Mouse (Mus musculus) limb, embryonic 15.5 days (tissue): ENCODE data around the gene Ncf4. TPM values are rescaled to one million over a fixed set of nuclear protein-coding genes. Genes with fewer than 3 reads are reported as not detected.
"Not testable (repeated sequence)": the region's sequence is repeated elsewhere in the genome, so short reads cannot be mapped to it uniquely, and the experiment has no call there.

Source experiments
- ATAC-seq: fragments of 200-750 bp; cut with Nextera tagmentation; 2 replicates; pipeline ENCODE4 v1.8.0; 2017; ENCODE audit warnings: low read depth, moderate TSS enrichment; ENCODE audit not compliant: insufficient number of reproducible peaks, low FRiP score, low TSS enrichment
- H3K27ac ChIP-seq: fragments of 300-500 bp; sonication (generic); 2 replicates; pipeline ENCODE4 v1.5.1; 2015; ENCODE audit warnings: moderate library complexity, mild to moderate bottlenecking, inconsistent platforms
- H3K27me3 ChIP-seq: fragments of 300-500 bp; sonication (generic); 2 replicates; pipeline ENCODE4 v1.6.1; 2015; ENCODE audit warnings: inconsistent platforms
- H3K36me3 ChIP-seq: fragments of 300-500 bp; sonication (generic); 2 replicates; pipeline ENCODE4 v1.6.1; 2015; ENCODE audit warnings: inconsistent platforms
- H3K4me1 ChIP-seq: fragments of 300-500 bp; sonication (generic); 2 replicates; pipeline ENCODE4 v1.6.1; 2015; ENCODE audit warnings: inconsistent platforms
- H3K4me2 ChIP-seq: fragments of 300-500 bp; sonication (generic); 2 replicates; pipeline ENCODE4 v1.6.1; 2015; ENCODE audit warnings: mild to moderate bottlenecking, inconsistent platforms
- H3K4me3 ChIP-seq: fragments of 300-500 bp; sonication (generic); 2 replicates; pipeline ENCODE4 v1.5.1; 2015; ENCODE audit warnings: mild to moderate bottlenecking, inconsistent platforms
- H3K9ac ChIP-seq: fragments of 300-500 bp; sonication (generic); 2 replicates; pipeline ENCODE4 v1.6.1; 2015; ENCODE audit warnings: inconsistent platforms
- H3K9me3 ChIP-seq: fragments of 300-500 bp; sonication (generic); 2 replicates; pipeline ENCODE4 v1.6.1; 2016; ENCODE audit warnings: inconsistent platforms
- WGBS: fragments of 180-500 bp; shearing (Covaris S2); methylation state at CpG from one replicate; pipeline ENCODE4 v1.1.7; 2015; 5-methylcytosine and 5-hydroxymethylcytosine counted together
- polyA plus RNA-seq: library from polyadenylated mRNA; unstranded; fragments of >200 nt; fragmentation: Nextera tagmentation; extraction: Ambion mirVana; gene quantifications from 2 replicates; pipeline ENCODE4 v1.2.1, GENCODE M21; 2015

Gene Ncf4
- polyA plus RNA-seq, 1 experiment from 2014 or later = 3.2 TPM

GRCm38 (mm10) chr15:78257326-78258050 is 12.9 kb downstream of the Ncf4 start:
- 35% methylated on average over 7 of the region's 7 CpGs for WGBS
- no peak for ATAC-seq

DNA sequence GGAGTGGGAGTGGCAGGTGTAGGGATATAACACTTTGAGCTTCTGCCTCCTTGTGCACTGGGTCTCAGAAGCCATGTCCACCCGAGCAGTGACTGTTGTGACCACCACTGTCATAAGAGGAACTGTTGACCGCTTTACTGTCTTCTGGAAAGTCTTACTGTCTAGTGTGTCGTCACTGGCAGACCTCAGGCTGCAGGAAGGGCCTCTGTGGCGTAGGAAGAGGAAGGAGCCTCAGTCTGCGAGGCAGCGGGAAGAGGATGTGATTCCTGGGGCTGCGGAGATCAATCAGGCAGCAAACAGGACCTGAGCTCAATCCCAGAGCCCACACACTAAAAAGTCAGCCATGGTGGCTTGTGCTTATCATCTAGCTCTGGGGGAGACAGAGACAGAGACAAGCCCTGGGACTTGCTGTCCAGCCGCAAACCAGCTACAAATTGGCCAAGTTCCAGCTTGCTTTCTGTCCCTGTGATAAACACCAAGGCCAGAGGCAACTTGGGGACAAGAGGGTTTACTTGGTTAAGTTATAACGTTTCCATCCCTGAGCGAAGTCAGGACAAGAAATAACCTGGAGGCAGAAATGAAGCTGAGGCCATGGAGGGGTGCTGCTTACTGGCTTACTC is 13.8 kb downstream of the Ncf4 start:
- H3K9ac ChIP-seq = no peak overlapping the region
- H3K27me3 ChIP-seq = peaks cover 23% of the 10 kb centered on the region
- WGBS = 74% methylated on average over 10 of the region's 10 CpGs
- H3K4me3 ChIP-seq = no peak overlapping the region
- H3K36me3 ChIP-seq = no peaks in the 10 kb centered on the region
- H3K4me2 ChIP-seq = no peak overlapping the region
- no peak overlapping the region for H3K27ac ChIP-seq
- no peak for ATAC-seq
- no peaks in the 10 kb centered on the region for H3K4me1 ChIP-seq
- no peaks in the 10 kb centered on the region for H3K9me3 ChIP-seq

More at GRCm38 (mm10) chr15:78257326-78258050, 12.9 kb downstream of the Ncf4 start:
- Histone ChIP-seq H3K4me1 (no peaks in the 10 kb centered on the region), H3K27me3 (peaks cover 26% of the 10 kb centered on the region), H3K9me3 (no peaks in the 10 kb centered on the region), H3K9ac (no peak overlapping the region), H3K4me3 (no peak overlapping the region), H3K36me3 (no peaks in the 10 kb centered on the region), H3K27ac (no peak overlapping the region), H3K4me2 (no peak overlapping the region)

DNA sequence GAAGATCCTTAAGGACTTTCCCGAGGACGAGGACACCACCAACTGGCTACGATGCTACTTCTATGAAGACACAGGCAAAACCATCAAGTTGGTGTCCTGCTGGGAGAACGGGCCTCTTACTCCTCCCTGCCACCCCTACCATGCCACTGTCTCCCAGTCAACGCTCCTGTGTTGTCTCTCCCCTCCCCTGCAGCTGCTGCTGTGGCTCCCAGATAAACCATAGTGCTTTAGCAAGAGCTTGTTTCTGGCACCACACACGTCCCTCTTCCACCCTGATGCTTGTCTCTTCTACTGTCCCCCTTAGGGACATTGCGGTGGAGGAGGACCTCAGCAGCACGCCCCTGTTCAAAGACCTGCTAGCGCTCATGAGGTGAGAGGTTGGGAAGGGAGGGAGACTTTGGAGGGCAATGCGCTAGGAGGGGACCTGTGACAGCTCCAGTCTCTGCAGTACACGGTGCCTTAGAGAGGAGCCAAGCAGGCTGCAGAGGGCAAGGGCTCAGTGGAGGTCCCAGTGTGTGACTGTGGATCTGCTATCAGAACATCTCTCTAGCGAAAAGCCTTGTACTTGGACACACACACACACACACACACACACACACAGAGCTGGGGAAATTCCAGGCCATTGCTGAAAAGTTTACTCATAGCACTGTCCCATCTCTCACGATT is 16.2 kb downstream of the Ncf4 start:
- Histone ChIP-seq H3K27ac (no peak overlapping the region), H3K4me2 (no peak overlapping the region), H3K4me1 (no peaks in the 10 kb centered on the region), H3K4me3 (no peak overlapping the region), H3K9ac (no peak overlapping the region), H3K36me3 (no peaks in the 10 kb centered on the region), H3K9me3 (no peaks in the 10 kb centered on the region), H3K27me3 (0 out of 2 replicates have a peak, but pooled peaks cover under 1% of the 10 kb centered on the region)
- WGBS = 61% methylated on average over 13 of the region's 13 CpGs
- ATAC-seq = no peak

DNA sequence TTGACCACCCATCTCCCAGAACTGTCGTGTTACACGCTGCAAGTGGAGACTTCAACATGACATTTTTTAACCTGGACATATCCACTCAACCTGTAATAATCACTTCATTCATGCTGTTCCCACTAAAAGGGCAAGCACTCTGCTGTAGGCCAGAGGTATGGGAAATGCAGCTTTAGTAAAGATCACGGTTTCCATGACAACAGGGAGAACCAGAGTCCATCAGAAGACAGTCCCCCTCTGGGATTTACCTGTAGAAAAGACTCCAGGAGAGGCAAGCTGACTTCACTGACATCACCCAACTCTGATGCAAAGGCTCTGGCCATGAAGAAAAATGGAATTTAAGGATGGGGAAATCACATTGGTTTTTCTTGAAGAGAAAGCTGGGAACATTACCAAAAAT is 18.7 kb downstream of the Ncf4 start:
- H3K4me2 ChIP-seq = no peak overlapping the region
- no peaks in the 10 kb centered on the region for H3K36me3 ChIP-seq
- no peaks in the 10 kb centered on the region for H3K27me3 ChIP-seq
- ATAC-seq = no peak
- H3K4me1 ChIP-seq = no peaks in the 10 kb centered on the region
- H3K4me3 ChIP-seq = no peak overlapping the region
- H3K9me3 ChIP-seq = no peaks in the 10 kb centered on the region
- WGBS = 71% methylated on average over 3 of the region's 3 CpGs
- H3K27ac ChIP-seq = no peak overlapping the region
- H3K9ac ChIP-seq = no peak overlapping the region

GRCm38 (mm10) chr15:78267441-78267840 is 22.8 kb downstream of the Ncf4 start:
- H3K4me3 ChIP-seq = no peak overlapping the region
- WGBS = 70% methylated on average over 10 of the region's 10 CpGs

GRCm38 (mm10) chr15:78267865-78268264 is 23.3 kb downstream of the Ncf4 start:
- no peak overlapping the region for H3K9ac ChIP-seq
- H3K9me3 ChIP-seq = no peaks in the 10 kb centered on the region
- no peaks in the 10 kb centered on the region for H3K4me1 ChIP-seq
- no peaks in the 10 kb centered on the region for H3K27me3 ChIP-seq
- H3K36me3 ChIP-seq = no peaks in the 10 kb centered on the region
- no peak for ATAC-seq
- 60% methylated on average over 4 of the region's 4 CpGs for WGBS
- no peak overlapping the region for H3K4me2 ChIP-seq
- H3K4me3 ChIP-seq = no peak overlapping the region
- no peak overlapping the region for H3K27ac ChIP-seq

More at GRCm38 (mm10) chr15:78267441-78267840, 22.8 kb downstream of the Ncf4 start:
- Histone ChIP-seq H3K36me3 (no peaks in the 10 kb centered on the region), H3K27ac (no peak overlapping the region), H3K9me3 (no peaks in the 10 kb centered on the region), H3K4me2 (no peak overlapping the region), H3K27me3 (no peaks in the 10 kb centered on the region), H3K9ac (no peak overlapping the region), H3K4me1 (no peaks in the 10 kb centered on the region)
- no peak for ATAC-seq

- no peak overlapping the region for H3K4me2 ChIP-seq
- no peak for ATAC-seq
Observed at GRCm38 (mm10) chr15:78271208-78271607, 26.6 kb downstream of the Ncf4 start.

DNA sequence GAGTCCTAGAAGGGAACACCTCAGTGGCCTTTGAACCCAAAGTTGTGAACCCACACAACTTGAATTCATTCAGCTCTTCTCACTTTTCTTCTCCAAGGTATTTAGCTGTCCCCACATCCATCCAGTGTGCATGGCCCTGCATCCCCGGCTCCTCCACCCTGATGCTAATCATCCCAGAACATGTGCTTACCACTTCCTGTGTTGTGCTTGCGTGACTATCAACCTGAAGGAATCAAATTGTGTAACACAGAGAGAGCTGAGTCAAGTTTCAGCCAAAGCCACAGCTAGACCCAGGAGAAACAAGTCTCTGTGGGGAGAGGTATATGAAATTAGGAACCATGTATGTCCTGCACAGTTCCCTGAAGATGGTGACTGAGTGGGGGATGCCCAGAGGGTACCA is 33.7 kb downstream of the Ncf4 start:
- no peaks in the 10 kb centered on the region for H3K27me3 ChIP-seq
- H3K4me1 ChIP-seq = no peaks in the 10 kb centered on the region
- H3K4me2 ChIP-seq = no peak overlapping the region
- H3K27ac ChIP-seq = no peak overlapping the region
- no peak overlapping the region for H3K9ac ChIP-seq
- H3K36me3 ChIP-seq = no peaks in the 10 kb centered on the region
- H3K4me3 ChIP-seq = no peak overlapping the region
- no peaks in the 10 kb centered on the region for H3K9me3 ChIP-seq
- no peak for ATAC-seq
- WGBS = 70% methylated on average over 2 of the region's 2 CpGs

More at GRCm38 (mm10) chr15:78271208-78271607, 26.6 kb downstream of the Ncf4 start:
- Histone ChIP-seq H3K27me3 (no peaks in the 10 kb centered on the region), H3K4me1 (no peaks in the 10 kb centered on the region), H3K9ac (no peak overlapping the region), H3K27ac (no peak overlapping the region), H3K9me3 (no peaks in the 10 kb centered on the region), H3K4me3 (no peak overlapping the region), H3K36me3 (no peaks in the 10 kb centered on the region)

- no peak overlapping the region for H3K4me2 ChIP-seq
- H3K9ac ChIP-seq = no peak overlapping the region
- no peak overlapping the region for H3K4me3 ChIP-seq
- H3K27me3 ChIP-seq = no peaks in the 10 kb centered on the region
- WGBS = 87% methylated on average over 5 of the region's 5 CpGs
- H3K4me1 ChIP-seq = peaks cover 3% of the 10 kb centered on the region; the same call in 1 of the 2 replicates
- no peak overlapping the region for H3K27ac ChIP-seq
- H3K36me3 ChIP-seq = no peaks in the 10 kb centered on the region
- ATAC-seq = no peak
- no peaks in the 10 kb centered on the region for H3K9me3 ChIP-seq
Observed at GRCm38 (mm10) chr15:78287941-78288340, 43.3 kb downstream of the Ncf4 start.

DNA sequence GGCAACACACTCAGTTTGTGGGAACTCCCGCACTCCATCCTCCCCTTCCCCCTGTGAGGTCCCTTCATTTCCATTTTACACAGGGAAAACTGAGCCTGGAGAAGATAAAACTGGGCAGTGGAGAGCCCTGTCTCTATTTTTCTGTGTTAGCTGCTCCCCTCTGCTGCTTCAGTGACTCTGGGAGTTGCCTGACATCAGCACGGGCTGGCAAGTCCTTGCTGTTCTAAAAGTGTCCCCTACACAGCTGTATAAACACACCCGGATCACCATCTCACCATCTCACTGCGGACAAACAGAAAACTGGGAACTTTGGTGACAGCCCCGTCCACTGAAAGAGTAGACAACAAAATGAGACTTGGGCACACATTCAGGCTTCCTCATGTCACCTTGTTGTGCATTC is 45.2 kb downstream of the Ncf4 start:
- H3K9me3 ChIP-seq, H3K9ac ChIP-seq, H3K4me3 ChIP-seq, H3K4me2 ChIP-seq, H3K27ac ChIP-seq, H3K4me1 ChIP-seq, H3K27me3 ChIP-seq, ATAC-seq, H3K36me3 ChIP-seq: not testable (repeated sequence)
- WGBS = 69% methylated on average over 5 of the region's 5 CpGs

GRCm38 (mm10) chr15:78293228-78293627 is 48.6 kb downstream of the Ncf4 start:
- not testable (repeated sequence) for H3K27ac ChIP-seq, H3K27me3 ChIP-seq, H3K4me1 ChIP-seq, ATAC-seq, H3K9ac ChIP-seq, H3K36me3 ChIP-seq, H3K4me2 ChIP-seq, H3K9me3 ChIP-seq, H3K4me3 ChIP-seq
- 14% methylated on average over 2 of the region's 2 CpGs for WGBS

DNA sequence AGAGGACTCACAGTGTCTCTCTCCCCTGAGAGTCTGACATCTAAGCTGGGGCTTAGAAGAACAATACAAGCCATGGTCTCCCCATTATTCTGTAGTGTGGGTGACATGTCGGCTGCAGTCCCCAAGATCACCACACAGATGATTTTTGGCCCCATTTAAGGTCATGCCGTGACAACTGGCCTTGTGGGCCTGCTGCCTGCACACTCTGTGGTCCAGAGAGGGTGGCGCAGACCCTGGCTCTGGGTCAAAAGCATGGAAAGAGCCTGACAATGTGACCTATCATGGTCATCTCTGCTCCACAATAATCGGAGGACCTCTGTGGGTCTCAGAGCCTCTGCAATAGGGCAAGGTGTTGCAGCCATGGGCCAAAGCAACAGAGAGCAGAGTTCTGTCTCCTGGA is 49.1 kb downstream of the Ncf4 start:
- Histone ChIP-seq H3K4me3 (no peak overlapping the region), H3K36me3 (no peaks in the 10 kb centered on the region), H3K9me3 (no peaks in the 10 kb centered on the region), H3K27me3 (no peaks in the 10 kb centered on the region), H3K27ac (no peak overlapping the region), H3K4me2 (no peak overlapping the region), H3K4me1 (peaks cover 3% of the 10 kb centered on the region; the same call in 1 of the 2 replicates), H3K9ac (no peak overlapping the region)
- whole genome bisulfite sequencing = 80% methylated on average over 4 of the region's 4 CpGs
- ATAC-seq = no peak
